Mouse (Mus musculus) kidney, postnatal 4 days (tissue): ENCODE measurements around the gene Gpx8.

Source experiments
- DNase-seq, 2 experiments: peaks; one replicate each; pipeline ENCODE4 v3.0.0; 2021; ENCODE audit warnings: mixed read lengths in 2 of 2

Gene Gpx8

GRCm38 (mm10) chr13:113046211-113046883 is at the start of gene Gpx8:
Gpx8 (minus strand) TSS chr13:113046410.
- DNase-seq, result peak; percentile 77 to 85

GRCm38 (mm10) chr13:113094618-113095017 is 48.4 kb upstream of the Gpx8 start:
- no peak for DNase-seq

DNA sequence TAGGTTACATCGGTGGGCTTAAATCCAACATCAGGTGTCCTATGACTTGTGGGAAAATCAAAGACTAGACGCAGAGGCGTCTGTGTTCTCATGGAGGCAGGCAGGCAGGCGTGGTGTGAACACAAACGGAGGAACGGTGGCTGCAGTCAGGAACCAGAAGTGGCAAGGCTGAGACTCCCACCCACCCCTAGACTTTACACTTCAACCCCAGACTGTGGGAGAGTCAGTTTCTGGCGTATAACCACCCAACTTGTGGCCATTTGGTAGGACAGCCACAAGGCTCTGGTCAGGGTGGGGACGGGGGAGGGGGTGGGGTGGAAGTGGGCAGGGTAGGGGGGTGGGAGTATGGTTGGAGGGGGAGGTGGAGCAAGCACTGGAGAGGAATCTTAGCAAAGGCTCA is 44.3 kb upstream of the Gpx8 start:
- no peak for DNase-seq

- DNase-seq, result no peak
Measured at GRCm38 (mm10) chr13:113087226-113088017, 41.2 kb upstream of the Gpx8 start.

DNA sequence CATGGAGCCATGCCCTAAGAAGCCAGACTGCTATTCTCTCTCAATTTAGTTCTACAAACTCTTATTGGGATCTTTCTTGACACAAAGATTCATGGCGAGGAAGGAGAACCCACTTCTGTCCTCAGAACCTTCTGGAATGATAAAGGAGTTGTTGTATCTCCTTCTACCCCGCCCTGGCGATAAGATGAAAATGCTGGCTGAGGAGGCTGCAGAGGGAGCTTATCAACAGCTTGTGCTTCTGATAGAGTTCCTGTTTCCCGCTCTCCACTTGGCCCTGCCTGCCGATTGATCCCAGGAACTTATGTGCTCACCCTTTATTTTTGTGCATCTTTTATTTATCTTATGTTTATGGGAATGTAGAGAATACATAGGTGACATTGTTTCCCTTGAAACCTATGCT is 38.5 kb upstream of the Gpx8 start:
- no peak for DNase-seq

DNA sequence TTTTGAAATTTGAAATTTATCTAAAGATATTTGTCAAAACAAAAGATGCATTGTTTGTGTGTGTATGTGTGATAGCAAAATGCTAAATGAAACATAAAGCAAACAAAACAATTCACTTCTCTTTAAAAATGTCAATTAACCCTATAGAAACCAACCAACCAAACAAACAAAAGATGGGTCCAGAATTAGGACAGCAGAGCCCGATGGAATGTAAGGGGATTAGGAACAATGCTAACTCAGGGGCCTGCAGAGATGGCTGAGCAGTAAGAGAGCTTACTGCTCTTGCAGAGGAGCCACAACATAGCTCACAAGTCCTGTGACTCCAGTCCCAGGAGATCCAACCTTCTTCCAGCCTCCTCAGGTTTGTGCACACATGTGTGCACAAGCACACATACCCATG is 35.9 kb upstream of the Gpx8 start:
- DNase-seq, result no peak

DNA sequence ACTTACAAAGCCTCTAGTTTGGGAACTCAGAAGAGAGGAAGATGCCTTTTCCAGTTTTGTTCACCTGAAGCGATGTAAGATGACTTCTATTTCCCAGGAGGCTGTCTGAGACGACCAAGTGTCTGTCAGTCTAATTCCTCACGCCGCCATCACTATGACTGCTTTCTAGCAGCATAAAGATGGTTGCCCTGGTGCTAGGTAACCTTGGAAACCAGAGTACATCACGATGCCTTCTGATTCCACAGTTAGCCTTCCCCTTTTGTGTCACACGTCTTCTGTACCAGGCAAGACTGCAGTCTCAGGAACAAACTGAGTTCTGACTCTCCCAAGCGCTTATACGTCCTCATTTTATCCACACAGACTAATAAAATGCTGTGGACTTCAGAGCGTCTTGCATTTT is 32.8 kb upstream of the Gpx8 start:
- no peak for DNase-seq

DNA sequence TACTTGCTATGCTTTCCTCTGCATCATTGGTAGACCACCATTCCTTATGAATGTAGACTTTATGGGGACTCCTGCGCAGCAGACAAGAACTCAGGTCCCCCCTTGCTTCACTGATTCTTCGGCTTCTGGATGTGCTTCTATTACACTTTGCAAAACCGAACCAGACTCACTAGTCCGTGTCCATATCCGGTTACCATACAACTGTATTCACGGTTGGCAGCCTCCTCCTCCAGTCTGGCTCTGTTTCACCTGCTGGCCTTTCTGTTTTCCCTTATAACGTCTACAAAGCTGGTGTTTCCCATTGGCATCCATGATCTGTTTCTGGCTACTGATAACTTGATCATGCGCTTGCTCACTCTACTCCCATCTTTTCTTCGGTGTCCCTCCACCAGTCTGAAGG is 18.3 kb upstream of the Gpx8 start:
- no peak for DNase-seq

DNA sequence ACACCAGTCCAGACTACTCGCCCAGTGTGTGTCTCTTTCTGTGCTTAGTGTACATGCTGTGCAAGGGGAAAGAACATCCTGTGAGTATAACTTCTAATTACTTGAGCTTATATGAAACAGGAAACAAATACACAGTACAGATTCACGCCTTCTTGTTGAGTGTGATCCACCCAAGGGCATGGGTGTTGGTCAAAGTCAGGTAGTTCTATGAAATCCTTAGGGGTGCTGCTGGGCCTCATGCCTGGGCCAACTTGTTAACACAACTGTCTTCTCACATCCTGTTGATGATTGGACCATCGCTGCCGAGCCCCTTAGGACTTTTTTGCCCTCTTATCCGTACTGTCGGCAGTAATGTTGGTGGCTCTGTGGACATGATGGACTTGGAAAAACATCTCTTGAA is 15.5 kb upstream of the Gpx8 start:
- DNase-seq, result no peak

DNA sequence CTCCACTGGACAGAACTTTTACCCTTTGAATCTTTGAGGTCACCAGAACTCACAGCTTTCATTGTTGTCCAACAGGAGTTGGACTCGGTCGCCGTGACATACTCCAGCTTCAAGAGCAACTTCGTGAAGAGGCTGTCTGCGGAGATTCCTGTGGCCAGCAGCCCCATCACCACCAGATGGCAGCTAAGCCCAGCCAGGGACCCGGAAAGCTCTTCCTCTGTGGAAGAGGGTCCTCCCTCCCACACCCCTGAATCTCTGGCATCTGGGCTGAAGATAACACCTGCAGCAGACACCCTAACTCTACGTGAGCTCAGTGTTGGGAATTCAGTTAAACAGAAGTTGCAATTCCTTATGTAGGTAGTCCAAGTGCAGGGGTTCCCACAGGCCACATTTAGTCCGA is 9.6 kb upstream of the Gpx8 start:
- DNase-seq, result peak; percentile 49

GRCm38 (mm10) chr13:113054230-113054629 is 8.0 kb upstream of the Gpx8 start:
- no peak for DNase-seq

DNA sequence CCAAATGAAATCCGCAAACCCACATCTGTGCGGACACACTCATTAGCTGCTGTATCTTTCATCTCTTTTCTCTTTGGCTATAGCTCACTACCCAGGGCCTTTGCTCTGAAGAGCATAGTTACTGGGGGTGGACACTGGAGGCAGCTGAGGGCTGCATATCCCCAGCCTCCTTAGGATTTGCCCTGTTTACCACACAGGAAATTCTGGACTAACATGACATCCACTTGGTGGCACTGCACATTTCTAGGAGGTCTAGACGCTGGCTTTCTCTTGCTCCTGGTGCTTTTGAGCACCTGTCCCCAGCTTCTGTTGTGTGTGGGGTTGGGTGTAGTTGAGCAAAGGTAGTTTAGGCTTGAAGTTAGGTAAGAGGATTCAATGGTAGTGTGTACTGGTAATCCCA is 1.4 kb upstream of the Gpx8 start:
- DNase-seq, result no peak

- DNase-seq, result no peak
Measured at GRCm38 (mm10) chr13:113047018-113047417, 808 bp upstream of the Gpx8 start.

DNA sequence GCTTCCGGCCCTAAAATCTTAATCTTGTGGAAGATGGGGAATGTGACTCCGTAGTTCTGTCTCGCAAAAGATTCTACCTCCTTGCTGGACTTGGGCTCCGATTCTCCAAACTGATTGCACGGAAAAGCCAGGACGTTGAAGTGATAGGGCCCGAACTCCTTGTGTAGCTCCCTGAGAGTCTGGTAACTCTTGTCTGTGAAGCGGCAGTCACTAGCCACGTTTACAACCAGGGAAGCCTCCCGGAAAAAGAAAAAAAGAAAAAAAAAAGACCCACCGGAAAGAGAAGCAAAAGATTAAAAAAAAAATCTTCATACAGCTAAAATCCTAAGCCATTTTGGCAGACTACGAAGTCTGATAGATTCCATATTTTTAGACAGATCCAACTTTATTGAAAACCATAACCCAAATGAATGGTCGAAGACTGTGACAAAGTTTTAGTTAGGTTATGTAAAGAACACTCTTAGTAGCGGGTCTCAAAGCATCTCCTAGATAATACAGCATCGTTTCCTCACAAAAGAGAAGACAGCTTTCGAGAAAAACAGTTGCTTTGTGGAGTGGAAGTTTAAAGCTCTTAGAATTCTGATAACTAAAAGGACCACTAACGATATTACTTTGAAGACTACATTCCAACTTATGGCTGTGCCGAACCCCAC is 626 bp downstream of the Gpx8 start:
- DNase-seq, result peak in 1 of 2 experiments; percentile 25

- no peak for DNase-seq
Measured at GRCm38 (mm10) chr13:113044876-113045275, 1.3 kb downstream of the Gpx8 start.

GRCm38 (mm10) chr13:113035852-113036251 is 10.4 kb downstream of the Gpx8 start:
- DNase-seq, result peak; percentile 64 to 78

- DNase-seq, result peak; percentile 57 to 70
Measured at GRCm38 (mm10) chr13:113034950-113035421, 11.2 kb downstream of the Gpx8 start, which contains the start of gene Cdc20b. Cdc20b (plus strand) TSS chr13:113035111.

- DNase-seq, result no peak
Measured at GRCm38 (mm10) chr13:113034271-113034886, 11.8 kb downstream of the Gpx8 start.

- no peak for DNase-seq
Measured at GRCm38 (mm10) chr13:113032831-113033230, 13.4 kb downstream of the Gpx8 start.

DNA sequence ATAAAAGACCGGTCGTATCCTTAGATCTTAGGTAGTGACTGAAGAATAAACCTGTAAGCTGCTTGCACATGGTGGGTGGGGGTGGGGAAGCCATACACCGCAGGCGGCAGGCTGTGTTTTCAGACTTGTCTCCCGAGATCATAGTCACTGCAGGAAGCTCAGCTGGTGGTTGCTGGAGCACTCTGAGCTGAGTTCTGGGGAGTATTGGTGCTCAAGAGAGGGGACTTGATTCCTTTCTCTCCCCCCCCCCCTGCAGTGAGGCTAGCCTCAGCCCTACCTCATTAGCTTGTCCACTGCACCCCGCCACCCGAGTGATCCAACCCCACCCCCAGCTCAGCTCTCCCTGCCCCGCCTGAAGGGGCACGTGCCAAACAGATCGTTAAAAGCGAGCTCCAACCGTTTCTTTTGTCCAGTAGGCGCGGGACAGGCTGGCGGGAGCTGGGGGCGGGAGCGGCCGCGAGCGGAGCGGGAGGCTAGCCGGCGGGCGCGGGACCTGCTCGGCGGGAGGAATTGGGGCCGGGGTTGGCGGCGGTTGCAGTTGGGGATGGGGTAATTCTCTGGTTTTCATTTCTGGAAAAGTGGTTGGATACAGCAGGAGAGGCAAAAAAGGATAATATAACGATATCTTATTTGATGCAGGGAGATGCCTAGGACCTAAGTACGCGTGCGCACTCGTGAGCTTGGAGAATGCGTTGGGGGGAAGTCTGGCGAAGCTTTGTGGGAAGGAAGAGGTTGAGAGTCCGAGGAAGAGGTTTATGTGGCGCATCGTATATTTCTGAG is 14.2 kb downstream of the Gpx8 start:
- DNase-seq, result peak; percentile 43 to 58

- no peak for DNase-seq
Measured at GRCm38 (mm10) chr13:113031351-113031750, 14.9 kb downstream of the Gpx8 start.
